Mouse (Mus musculus): ENCODE measurements around the gene Olfr1156. TPM values are rescaled to one million over a fixed set of nuclear protein-coding genes. Genes with fewer than 3 reads are reported as not detected.

Gene Olfr1156
- polyA plus RNA-seq (2012; fragmentation: generic; extraction: Trizol), result not detected
- long read RNA-seq, experiment 1, result 0 reads
- long read RNA-seq, experiment 2, result 0 reads

GRCm38 (mm10) chr2:87953000-87953399, at the start of gene Olfr1156:
Gene Olfr1156 (minus strand): TSS chr2:87953100.
- H3K4me3 ChIP-seq (ENCODE audit: insufficient read depth, poor library complexity, severe bottlenecking), result no peak within 1 kb of the TSS
- no peaks in the 10 kb centered on the region for H3K79me2 ChIP-seq (ENCODE audit: control insufficient read depth, insufficient read depth)
- H3K27me3 ChIP-seq (ENCODE audit: control insufficient read depth, insufficient read depth, insufficient read length), result no peaks in the 10 kb centered on the region
- H3K36me3 ChIP-seq (ENCODE audit: control insufficient read depth, insufficient read depth), result no peaks in the 10 kb centered on the region
- no peak within 1 kb of the TSS for H3ac ChIP-seq (ENCODE audit: control insufficient read depth, insufficient read length, low read depth)
- TF ChIP-seq CTCF (IDR thresholded peaks at IDR 0.05; ENCODE audit: control insufficient read depth, insufficient read depth, insufficient read length), result no peak
- TF ChIP-seq CEBPB (IDR thresholded peaks at IDR 0.05; ENCODE audit: low read depth), result no peak
- TF ChIP-seq USF1 (IDR thresholded peaks at IDR 0.05; ENCODE audit: low read depth), result no peak
- TF ChIP-seq FOSL1 (IDR thresholded peaks at IDR 0.05; ENCODE audit: insufficient read depth, low read length, poor library complexity, severe bottlenecking), result no peak
- TF ChIP-seq MYOD1 (IDR thresholded peaks at IDR 0.05; ENCODE audit: control insufficient read depth, insufficient read length, low read depth), result no peak
- H3K79me3 ChIP-seq (ENCODE audit: low read depth), result no peaks in the 10 kb centered on the region

- TF ChIP-seq MYOG (IDR thresholded peaks at IDR 0.05; ENCODE audit: control insufficient read depth, extremely low read depth, insufficient read length), result no peak
- TF ChIP-seq FOSL1 (IDR thresholded peaks at IDR 0.05; ENCODE audit: insufficient read depth, low read length, poor library complexity, severe bottlenecking), result no peak
- no peak for TF ChIP-seq MYOD1 (IDR thresholded peaks at IDR 0.05; ENCODE audit: control insufficient read depth, insufficient read length, low read depth)
- TF ChIP-seq CEBPB (IDR thresholded peaks at IDR 0.05; ENCODE audit: low read depth), result no peak
- TF ChIP-seq MAX (IDR thresholded peaks at IDR 0.05), result no peak
- TF ChIP-seq USF1 (IDR thresholded peaks at IDR 0.05; ENCODE audit: low read depth), result no peak
- no peak for TF ChIP-seq CTCF (IDR thresholded peaks at IDR 0.05; ENCODE audit: control insufficient read depth, insufficient read depth, insufficient read length)
- H3K79me3 ChIP-seq (ENCODE audit: low read depth), result no peaks in the 10 kb centered on the region
- H3K27me3 ChIP-seq (ENCODE audit: control insufficient read depth, insufficient read depth, insufficient read length), result no peaks in the 10 kb centered on the region
- H3K79me2 ChIP-seq (ENCODE audit: control insufficient read depth, insufficient read depth), result no peaks in the 10 kb centered on the region
- no peak within 1 kb of the TSS for H3ac ChIP-seq (ENCODE audit: control insufficient read depth, insufficient read length, low read depth)
- no peaks in the 10 kb centered on the region for H3K36me3 ChIP-seq (ENCODE audit: control insufficient read depth, insufficient read depth)
- H3K4me3 ChIP-seq (ENCODE audit: insufficient read depth, poor library complexity, severe bottlenecking), result no peak within 1 kb of the TSS
Measured at GRCm38 (mm10) chr2:87989813-87990212, 36.9 kb upstream of the Olfr1156 start, which contains the start of gene Olfr1158. Gene Olfr1158 (plus strand): TSS chr2:87990113.

DNA sequence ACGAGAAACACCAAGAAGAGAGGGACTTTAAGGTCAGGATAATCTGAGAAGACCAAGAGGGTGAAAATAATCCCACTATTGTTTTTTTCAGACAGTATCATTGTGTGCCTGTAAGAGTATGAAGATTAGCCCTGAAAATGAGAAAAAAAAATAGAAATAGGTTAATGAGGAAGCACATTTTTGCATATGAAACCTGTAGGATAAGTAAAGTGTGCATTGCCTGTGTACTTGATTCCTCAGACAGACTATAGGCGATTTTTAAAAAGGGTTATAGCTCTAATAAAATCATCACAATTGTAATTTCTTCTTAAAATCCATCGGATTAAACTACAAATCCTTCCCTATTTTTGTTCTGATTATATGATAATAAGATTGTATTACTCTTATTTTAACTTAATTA, 21.7 kb upstream of the Olfr1156 start, which contains the start of gene Olfr74:
Gene Olfr74 (minus strand): TSS at position 101 of the 400 bp plus-strand sequence.
- Histone ChIP-seq H3K79me2 (ENCODE audit: control insufficient read depth, insufficient read depth) (no peaks in the 10 kb centered on the region), H3K36me3 (ENCODE audit: control insufficient read depth, insufficient read depth) (no peaks in the 10 kb centered on the region), H3K4me3 (ENCODE audit: insufficient read depth, poor library complexity, severe bottlenecking) (no peak within 1 kb of the TSS), H3ac (ENCODE audit: control insufficient read depth, insufficient read length, low read depth) (no peak within 1 kb of the TSS), H3K79me3 (ENCODE audit: low read depth) (no peaks in the 10 kb centered on the region), H3K27me3 (ENCODE audit: control insufficient read depth, insufficient read depth, insufficient read length) (no peaks in the 10 kb centered on the region)
- no peak for TF ChIP-seq MAX (IDR thresholded peaks at IDR 0.05)
- TF ChIP-seq CTCF (IDR thresholded peaks at IDR 0.05; ENCODE audit: control insufficient read depth, insufficient read depth, insufficient read length), result no peak
- no peak for TF ChIP-seq CEBPB (IDR thresholded peaks at IDR 0.05; ENCODE audit: low read depth)
- TF ChIP-seq FOSL1 (IDR thresholded peaks at IDR 0.05; ENCODE audit: insufficient read depth, low read length, poor library complexity, severe bottlenecking), result no peak
- TF ChIP-seq USF1 (IDR thresholded peaks at IDR 0.05; ENCODE audit: low read depth), result no peak
- no peak for TF ChIP-seq MYOD1 (IDR thresholded peaks at IDR 0.05; ENCODE audit: control insufficient read depth, insufficient read length, low read depth)
- TF ChIP-seq MYOG (IDR thresholded peaks at IDR 0.05; ENCODE audit: control insufficient read depth, extremely low read depth, insufficient read length), result no peak

DNA sequence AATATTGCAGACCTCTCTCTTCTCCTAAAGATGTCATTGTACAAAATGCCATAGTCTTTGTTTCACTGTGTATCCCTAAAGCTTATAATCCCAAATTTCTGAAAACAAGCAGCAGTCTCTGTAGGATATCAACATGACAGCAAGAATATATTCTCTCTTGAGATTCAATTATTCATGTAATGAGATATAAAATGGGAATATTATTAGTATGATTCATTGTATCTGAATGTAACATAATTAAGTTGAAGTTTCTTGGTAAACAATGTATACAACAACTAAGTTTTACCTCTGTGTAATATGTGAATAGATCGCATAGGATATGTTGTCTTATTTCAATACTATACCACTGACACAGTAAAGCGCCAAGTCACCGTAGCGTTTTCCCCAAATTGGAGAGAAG, 15.3 kb upstream of the Olfr1156 start, which contains the start of gene Olfr1157:
Gene Olfr1157 (minus strand): TSS at position 101 of the 400 bp plus-strand sequence.
- Histone ChIP-seq H3K36me3 (ENCODE audit: control insufficient read depth, insufficient read depth) (no peaks in the 10 kb centered on the region), H3K4me3 (ENCODE audit: insufficient read depth, poor library complexity, severe bottlenecking) (no peak within 1 kb of the TSS), H3K79me3 (ENCODE audit: low read depth) (no peaks in the 10 kb centered on the region), H3K27me3 (ENCODE audit: control insufficient read depth, insufficient read depth, insufficient read length) (no peaks in the 10 kb centered on the region), H3K79me2 (ENCODE audit: control insufficient read depth, insufficient read depth) (no peaks in the 10 kb centered on the region), H3ac (ENCODE audit: control insufficient read depth, insufficient read length, low read depth) (no peak within 1 kb of the TSS)
- no peak for TF ChIP-seq FOSL1 (IDR thresholded peaks at IDR 0.05; ENCODE audit: insufficient read depth, low read length, poor library complexity, severe bottlenecking)
- no peak for TF ChIP-seq CEBPB (IDR thresholded peaks at IDR 0.05; ENCODE audit: low read depth)
- TF ChIP-seq MYOG (IDR thresholded peaks at IDR 0.05; ENCODE audit: control insufficient read depth, extremely low read depth, insufficient read length), result no peak
- TF ChIP-seq USF1 (IDR thresholded peaks at IDR 0.05; ENCODE audit: low read depth), result no peak
- no peak for TF ChIP-seq MAX (IDR thresholded peaks at IDR 0.05)
- no peak for TF ChIP-seq CTCF (IDR thresholded peaks at IDR 0.05; ENCODE audit: control insufficient read depth, insufficient read depth, insufficient read length)
- no peak for TF ChIP-seq MYOD1 (IDR thresholded peaks at IDR 0.05; ENCODE audit: control insufficient read depth, insufficient read length, low read depth)

DNA sequence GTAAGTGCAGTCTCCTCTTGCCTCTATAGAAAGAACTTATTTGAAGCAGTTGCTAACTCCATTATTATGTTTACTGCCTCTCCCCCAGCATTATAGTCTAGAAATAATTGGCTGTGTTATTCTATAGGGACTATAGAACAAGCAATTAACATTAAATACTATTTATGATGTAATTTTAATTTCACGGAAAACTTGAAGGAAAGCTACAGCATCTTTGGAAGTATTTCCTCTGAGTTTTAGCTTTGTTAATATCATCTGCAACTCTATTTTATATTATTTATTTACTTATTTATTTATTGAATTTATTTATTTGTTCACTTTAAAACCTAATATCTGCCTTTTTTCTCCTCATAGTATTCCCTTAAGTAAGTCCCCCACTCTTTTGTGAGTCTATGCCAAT, 7.9 kb downstream of the Olfr1156 start, which contains the start of gene Olfr1155:
Gene Olfr1155 (minus strand): TSS at position 101 of the 400 bp plus-strand sequence.
- no peaks in the 10 kb centered on the region for H3K36me3 ChIP-seq (ENCODE audit: control insufficient read depth, insufficient read depth)
- no peak within 1 kb of the TSS for H3ac ChIP-seq (ENCODE audit: control insufficient read depth, insufficient read length, low read depth)
- TF ChIP-seq MYOD1 (IDR thresholded peaks at IDR 0.05; ENCODE audit: control insufficient read depth, insufficient read length, low read depth) (no peak), FOSL1 (IDR thresholded peaks at IDR 0.05; ENCODE audit: insufficient read depth, low read length, poor library complexity, severe bottlenecking) (no peak), USF1 (IDR thresholded peaks at IDR 0.05; ENCODE audit: low read depth) (no peak), CTCF (IDR thresholded peaks at IDR 0.05; ENCODE audit: control insufficient read depth, insufficient read depth, insufficient read length) (no peak), MYOG (IDR thresholded peaks at IDR 0.05; ENCODE audit: control insufficient read depth, extremely low read depth, insufficient read length) (no peak), CEBPB (IDR thresholded peaks at IDR 0.05; ENCODE audit: low read depth) (no peak), MAX (IDR thresholded peaks at IDR 0.05) (no peak)
- no peak within 1 kb of the TSS for H3K4me3 ChIP-seq (ENCODE audit: insufficient read depth, poor library complexity, severe bottlenecking)
- no peaks in the 10 kb centered on the region for H3K27me3 ChIP-seq (ENCODE audit: control insufficient read depth, insufficient read depth, insufficient read length)
- H3K79me2 ChIP-seq (ENCODE audit: control insufficient read depth, insufficient read depth), result no peaks in the 10 kb centered on the region
- H3K79me3 ChIP-seq (ENCODE audit: low read depth), result no peaks in the 10 kb centered on the region

Data from C2C12 (cell line).